Mouse (Mus musculus) layer of hippocampus, adult 11-12 months (tissue): ENCODE measurements around the gene Dlgap1.

Experiments
- DNase-seq: peaks from one replicate; pipeline ENCODE4 v3.0.0; 2022; ENCODE audit warnings: low spot score

Dlgap1 gene

GRCm38 (mm10) chr17:70866029-70866428 lies 897.2 kb downstream of the Dlgap1 start:
- no peak for DNase-seq

DNA sequence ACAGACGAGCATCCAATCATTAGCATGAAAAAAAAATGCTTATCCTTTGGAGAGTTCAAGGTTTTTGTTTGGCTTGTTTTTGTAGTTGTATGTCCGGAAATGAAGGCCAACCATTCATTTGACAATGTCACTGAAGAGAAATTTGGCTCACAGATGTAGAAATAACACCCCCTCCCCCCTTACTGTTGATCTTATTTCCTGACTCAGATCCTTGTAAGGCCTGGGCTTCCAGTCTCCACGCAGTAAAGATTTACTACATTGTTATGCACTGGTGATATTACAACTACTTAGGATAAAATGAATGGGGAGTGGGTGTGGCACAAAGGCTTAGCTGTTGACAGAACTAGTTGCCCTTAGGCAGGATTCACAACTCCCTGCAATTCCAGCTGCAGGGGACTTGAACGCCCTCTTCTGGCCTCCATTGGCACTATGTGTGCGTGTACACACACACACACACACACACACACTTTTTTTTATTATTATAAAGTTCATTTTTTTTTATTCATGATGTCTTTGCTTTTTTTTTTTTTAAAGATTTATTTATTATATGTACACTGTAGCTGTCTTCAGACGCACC lies 897.8 kb downstream of the Dlgap1 start:
- DNase-seq = no peak

GRCm38 (mm10) chr17:70868577-70869229 lies 899.8 kb downstream of the Dlgap1 start:
- DNase-seq = no peak

GRCm38 (mm10) chr17:70870581-70870980 lies 901.7 kb downstream of the Dlgap1 start:
- no peak for DNase-seq
